Mouse (Mus musculus) ovary, postnatal 10 days (tissue): Measurements from ENCODE around the gene Prr12.
"Not testable (repeated sequence)": the region's sequence is repeated elsewhere in the genome, so short reads cannot be mapped to it uniquely, and the experiment has no call there.

Experiments used
- DNase-seq: peaks from one replicate; pipeline ENCODE4 v3.0.0; 2022; ENCODE audit warnings: low spot score

Gene Prr12

DNA sequence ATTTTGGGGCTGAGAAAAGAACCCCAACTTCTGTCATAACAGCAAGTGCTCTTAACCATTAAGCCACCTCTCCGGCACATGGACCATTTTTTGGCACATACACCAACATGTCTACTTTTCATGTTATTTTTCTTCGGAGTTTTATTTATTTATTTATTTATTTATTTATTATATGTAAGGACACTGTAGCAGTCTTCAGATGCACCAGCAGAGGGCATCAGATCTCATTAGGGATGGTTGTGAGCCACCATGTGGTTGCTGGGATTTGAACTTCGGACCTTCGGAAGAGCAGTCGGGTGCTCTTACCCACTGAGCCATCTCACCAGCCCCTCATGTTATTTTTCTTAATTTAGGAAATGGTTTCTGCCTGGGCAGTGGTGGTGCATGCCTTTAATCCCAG lies 29.0 kb downstream of the Prr12 start:
- DNase-seq: not testable (repeated sequence)

- DNase-seq: no peak
These were observed 32.5 kb downstream of the Prr12 start for GRCm38 (mm10) chr7:45020225-45020624.

DNA sequence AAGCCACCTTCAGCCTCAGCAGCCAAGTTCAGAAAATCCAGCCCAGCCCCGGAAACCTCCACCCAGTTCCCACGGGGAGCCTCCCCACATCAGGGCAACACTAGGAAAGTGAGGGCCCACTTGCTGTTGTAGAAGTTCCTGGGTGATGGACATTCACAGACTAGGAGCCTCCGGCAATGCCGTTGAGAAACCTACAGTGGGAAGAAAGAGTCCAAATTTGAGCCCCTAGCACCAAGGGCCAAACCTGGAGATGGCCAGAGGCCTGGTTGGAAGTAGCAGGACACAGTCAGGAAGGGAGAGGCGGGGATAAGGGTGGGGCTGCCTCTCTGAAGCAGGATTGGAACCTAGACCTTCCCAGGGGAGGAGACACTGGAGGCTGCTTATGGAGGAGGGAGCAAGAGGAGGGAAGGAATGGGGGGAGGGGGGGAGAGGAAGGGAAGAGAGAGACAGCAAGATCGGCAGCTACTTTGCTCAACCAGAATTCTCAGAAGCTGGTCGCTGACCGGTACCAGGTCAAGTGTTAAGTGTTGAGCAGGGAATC lies 33.6 kb downstream of the Prr12 start:
- no peak for DNase-seq

GRCm38 (mm10) chr7:45017242-45018061 lies 35.2 kb downstream of the Prr12 start, which contains the start of gene Rras:
Gene Rras, plus strand, starts transcription at chr7:45017961.
- peak; percentile 71 for DNase-seq

GRCm38 (mm10) chr7:45016761-45017160 lies 35.9 kb downstream of the Prr12 start:
- DNase-seq: no peak

DNA sequence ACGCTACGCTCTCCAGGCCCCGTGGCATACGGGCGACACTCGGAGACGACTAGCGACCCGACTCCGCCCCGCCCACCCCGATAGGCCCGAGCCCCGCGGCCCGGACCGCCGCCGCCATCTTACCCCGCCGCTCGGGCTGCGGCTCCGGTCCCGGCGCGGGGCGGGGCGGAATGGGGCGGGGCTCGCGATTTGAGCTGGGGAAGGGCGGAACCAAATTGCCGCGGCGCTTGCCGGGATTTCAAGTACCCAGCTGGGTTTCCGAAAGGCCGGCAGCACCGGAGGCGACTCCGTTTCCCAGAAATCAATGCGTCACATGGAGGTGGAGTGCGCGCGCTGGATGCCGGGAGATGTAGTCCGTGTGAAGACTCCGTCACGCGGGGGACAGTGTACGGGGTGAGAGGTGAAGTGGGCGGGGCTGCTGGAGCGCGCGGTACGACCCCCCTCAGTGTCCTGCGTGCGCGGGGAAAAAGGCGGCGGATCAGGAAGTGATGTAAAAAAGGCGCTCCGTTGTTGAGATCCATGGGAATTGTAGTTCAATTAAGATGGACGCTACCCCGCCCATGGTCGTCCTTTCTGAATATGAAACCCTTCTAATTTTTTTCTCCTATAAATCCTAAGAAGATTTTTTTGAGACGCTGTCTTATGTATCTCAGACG lies 36.6 kb downstream of the Prr12 start, which contains the start of gene Scaf1:
Gene Scaf1, minus strand, starts transcription at position 407 of the 656 bp plus-strand sequence.
- peak; percentile 87 for DNase-seq

- DNase-seq: no peak
These were observed 37.2 kb downstream of the Prr12 start for GRCm38 (mm10) chr7:45015344-45015956.

DNA sequence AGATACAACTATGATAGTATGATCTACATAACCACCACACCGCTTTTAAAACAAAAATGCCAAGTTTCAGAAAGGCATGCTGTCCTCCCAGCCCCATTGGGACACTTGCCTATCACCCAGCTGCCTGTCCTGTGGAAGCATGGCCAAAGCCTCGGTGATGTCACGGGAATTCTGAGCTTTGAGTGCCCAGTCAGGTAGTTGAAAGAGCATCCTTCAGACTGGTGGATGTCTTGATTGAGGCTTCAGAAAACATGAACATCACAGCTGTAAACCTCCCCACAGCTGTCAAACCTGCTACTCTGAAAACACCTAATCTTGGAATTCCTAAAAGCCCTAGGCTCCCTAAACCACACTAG lies 38.6 kb downstream of the Prr12 start:
- DNase-seq: no peak

GRCm38 (mm10) chr7:45013366-45014095 lies 39.1 kb downstream of the Prr12 start:
- DNase-seq: no peak

- no peak for DNase-seq
These were observed 39.9 kb downstream of the Prr12 start for GRCm38 (mm10) chr7:45012824-45013223.

- DNase-seq: no peak
These were observed 40.7 kb downstream of the Prr12 start for GRCm38 (mm10) chr7:45012011-45012410.

GRCm38 (mm10) chr7:45008411-45008810 lies 44.3 kb downstream of the Prr12 start:
- no peak for DNase-seq

DNA sequence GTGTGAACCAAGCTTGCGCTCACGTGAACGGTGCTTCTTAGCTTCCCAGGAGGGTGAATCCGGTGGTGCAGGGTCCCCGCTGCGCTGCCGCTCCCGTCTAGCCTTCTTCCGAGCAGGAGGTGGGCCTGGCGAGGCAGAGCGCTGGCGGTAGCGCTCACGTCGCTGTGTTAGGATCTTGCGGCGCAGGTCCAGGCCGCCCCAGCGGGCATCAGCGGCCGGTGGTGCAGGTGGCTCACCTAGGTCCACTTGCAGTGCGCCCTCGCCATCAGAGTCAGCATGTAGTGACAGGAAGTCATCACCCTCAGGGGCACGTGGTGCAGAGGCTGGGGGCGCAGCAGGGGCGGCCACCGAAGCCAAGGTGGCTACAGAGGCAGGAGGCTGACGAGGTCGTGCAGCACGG lies 44.8 kb downstream of the Prr12 start:
- DNase-seq: no peak

DNA sequence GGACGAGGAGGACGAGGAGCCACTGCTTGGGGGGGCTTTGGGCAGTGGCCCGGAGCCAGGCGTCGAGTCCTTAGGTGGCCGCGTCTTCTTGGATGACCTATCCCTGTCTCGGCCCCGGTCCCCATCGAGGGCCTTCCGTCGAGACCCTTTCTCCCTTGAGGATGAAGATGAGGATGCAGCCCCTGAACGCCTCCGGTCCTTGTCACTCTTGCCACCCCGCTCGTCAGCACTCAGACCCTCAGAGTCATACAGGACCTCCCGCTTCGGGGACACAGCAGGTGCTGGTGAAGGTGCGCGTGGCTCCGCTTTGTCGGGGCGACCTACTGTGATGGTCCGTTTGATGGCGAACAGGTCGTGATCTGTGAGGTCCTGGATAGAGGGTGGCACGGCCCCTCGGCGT lies 45.5 kb downstream of the Prr12 start:
- DNase-seq: no peak

- no peak for DNase-seq
These were observed 46.2 kb downstream of the Prr12 start for GRCm38 (mm10) chr7:45006503-45006902.

GRCm38 (mm10) chr7:45005321-45005992 lies 47.2 kb downstream of the Prr12 start:
- no peak for DNase-seq

GRCm38 (mm10) chr7:45004546-45004945 lies 48.1 kb downstream of the Prr12 start:
- no peak for DNase-seq

DNA sequence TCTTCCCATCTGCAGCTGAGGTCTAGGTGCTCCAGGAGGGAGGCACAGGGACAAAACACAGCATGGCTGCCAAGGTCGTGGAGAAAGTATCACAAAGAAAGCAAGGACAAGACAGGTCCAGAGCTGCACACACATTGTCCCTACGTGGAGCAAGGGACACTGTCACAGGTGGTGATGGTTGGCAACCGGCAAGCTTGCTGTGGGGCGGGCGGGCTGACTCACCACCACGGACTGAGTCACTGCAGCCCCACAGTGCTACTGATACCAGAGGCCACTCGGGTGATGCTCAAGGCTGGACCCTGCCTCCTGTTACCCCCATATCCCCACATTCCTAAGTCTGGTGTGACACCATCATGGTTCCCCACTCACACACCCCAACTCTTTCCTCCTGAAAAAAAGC lies 50.2 kb downstream of the Prr12 start:
- DNase-seq: no peak

DNA sequence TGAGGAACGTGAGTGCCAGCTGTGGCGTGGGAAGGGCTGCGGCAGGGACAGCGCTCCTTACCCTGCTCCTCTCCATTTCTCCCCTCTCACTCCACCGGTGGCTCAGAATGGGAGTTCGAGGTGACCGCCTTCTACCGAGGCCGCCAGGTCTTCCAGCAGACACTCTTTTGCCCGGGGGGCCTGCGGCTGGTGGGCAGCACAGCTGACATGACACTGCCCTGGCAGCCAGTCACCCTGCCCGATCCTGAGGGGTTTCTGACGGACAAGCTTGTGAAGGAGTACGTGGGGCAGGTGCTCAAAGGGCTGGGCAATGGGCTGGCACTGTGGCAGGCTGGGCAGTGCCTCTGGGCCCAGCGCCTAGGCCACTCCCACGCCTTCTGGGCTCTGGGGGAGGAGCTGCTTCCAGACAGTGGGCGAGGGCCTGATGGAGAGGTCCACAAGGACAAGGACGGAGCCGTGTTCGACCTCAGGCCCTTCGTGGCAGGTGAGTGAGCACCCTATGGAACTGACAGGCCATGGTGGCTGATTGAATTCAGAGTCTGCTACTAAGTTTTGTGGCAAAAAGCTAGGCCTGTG lies 52.1 kb downstream of the Prr12 start:
- DNase-seq: no peak

DNA sequence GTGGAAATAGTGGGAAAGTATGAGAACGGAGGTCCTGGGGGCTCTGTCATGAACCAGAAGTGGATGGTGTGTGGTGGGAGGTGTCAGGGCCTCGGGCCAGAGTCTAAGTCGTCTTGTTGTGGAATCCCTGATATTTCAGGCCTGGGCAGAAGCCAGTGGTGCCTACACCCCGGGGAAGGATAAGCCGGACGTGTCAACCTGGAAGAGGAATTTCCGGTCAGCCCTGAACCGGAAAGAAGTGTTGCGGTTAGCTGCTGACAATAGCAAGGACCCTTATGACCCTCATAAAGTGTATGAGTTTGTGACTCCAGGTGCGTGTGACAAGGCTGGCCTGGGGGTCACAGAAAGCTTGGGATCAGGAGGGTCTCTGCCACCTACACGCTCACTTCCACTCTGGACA lies 52.9 kb downstream of the Prr12 start:
- no peak for DNase-seq

DNA sequence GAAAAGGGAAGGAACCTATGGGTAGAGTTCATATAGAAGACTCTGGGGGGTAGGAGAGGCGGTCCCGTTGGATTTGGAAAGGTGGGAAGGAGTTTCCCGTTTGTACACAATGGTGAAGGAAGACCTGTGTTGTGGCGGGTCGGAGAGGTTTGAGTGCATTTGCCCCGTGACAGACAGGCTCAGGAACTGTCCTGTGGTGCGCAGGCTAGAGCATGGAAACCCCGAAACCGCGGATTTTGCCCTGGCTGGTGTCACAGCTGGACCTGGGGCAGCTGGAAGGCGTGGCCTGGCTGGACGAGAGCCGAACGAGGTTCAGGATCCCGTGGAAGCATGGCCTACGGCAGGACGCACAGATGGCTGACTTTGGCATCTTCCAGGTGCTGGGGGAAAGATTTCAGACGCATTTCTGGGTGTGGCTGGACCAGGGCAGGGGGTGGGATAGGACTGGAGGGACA lies 54.2 kb downstream of the Prr12 start, which contains the start of gene Bcl2l12:
Gene Bcl2l12, minus strand, starts transcription at position 212 of the 455 bp plus-strand sequence.
- no peak for DNase-seq
